ENCODE assay signal across 8 mouse cellular contexts in genomic region chr11:17159738-17160241, GRCm38 (mm10). TPM values are rescaled to one million over a fixed set of nuclear protein-coding genes. Genes with fewer than 3 reads are reported as not detected.
DNase-seq lines count a peak whose midpoint lies in the region; ATAC-seq and TF ChIP-seq lines count a peak whose summit lies in the region.

No protein-coding gene starts in this region.

- H3K79me2 ChIP-seq in C2C12 (ENCODE audit: control insufficient read depth, insufficient read depth): peaks cover 62% of the 10 kb centered on the region
- H3K79me2 ChIP-seq in liver, adult 2 months (ENCODE audit: control insufficient read depth, insufficient read depth, low read length): peaks cover 23% of the 10 kb centered on the region
- H3K79me2 ChIP-seq in myocyte (ENCODE audit: control insufficient read depth, insufficient read depth): peaks cover 51% of the 10 kb centered on the region

- ATAC-seq in heart, embryonic 12.5 days (ENCODE audit: insufficient number of reproducible peaks, low FRiP score): peak; percentile 43
- peak; percentile 10; the same call in 1 of the 2 replicates for ATAC-seq in kidney, postnatal 0 days (replicated peaks; ENCODE audit: low FRiP score, low read depth)
- peak; percentile 24; the same call in 1 of the 2 replicates for ATAC-seq in stomach, embryonic 14.5 days (ENCODE audit: insufficient number of reproducible peaks, insufficient read depth, low FRiP score, low read depth)

- H3K4me3 ChIP-seq in C2C12 (ENCODE audit: insufficient read depth, poor library complexity, severe bottlenecking) (peak overlapping the region; percentile 84), myocyte (peak overlapping the region; percentile 65)
- H3K4me3 ChIP-seq in erythroblast, embryonic 14.5 days (replicated peaks): peak overlapping the region; percentile 92
- peak overlapping the region; percentile 94 for H3K4me3 ChIP-seq in heart, embryonic 12.5 days
- peak overlapping the region; percentile 99 for H3K4me3 ChIP-seq in kidney, postnatal 0 days (replicated peaks; ENCODE audit: low read depth, low read length)
- peak overlapping the region; percentile 92 for H3K4me3 ChIP-seq in liver, adult 2 months (ENCODE audit: insufficient read depth, low read depth, low read length)
- peak overlapping the region; percentile 75 for H3K4me3 ChIP-seq in stomach, embryonic 14.5 days (ENCODE audit: low read depth, low read length)

- no peaks in the 10 kb centered on the region for H3K27me3 ChIP-seq in C2C12 (ENCODE audit: control insufficient read depth, insufficient read depth, insufficient read length)
- H3K27me3 ChIP-seq in erythroblast, embryonic 14.5 days (ENCODE audit: control insufficient read depth): no peaks in the 10 kb centered on the region
- no peaks in the 10 kb centered on the region for H3K27me3 ChIP-seq in heart, embryonic 12.5 days (replicated peaks)
- H3K27me3 ChIP-seq in kidney, postnatal 0 days (ENCODE audit: insufficient read depth, low read length): no peaks in the 10 kb centered on the region
- H3K27me3 ChIP-seq in liver, adult 2 months (ENCODE audit: control insufficient read depth, insufficient read depth, low read length): no peaks in the 10 kb centered on the region
- no peaks in the 10 kb centered on the region for H3K27me3 ChIP-seq in myocyte (ENCODE audit: control insufficient read depth, insufficient read depth, insufficient read length)
- no peaks in the 10 kb centered on the region for H3K27me3 ChIP-seq in stomach, embryonic 14.5 days (ENCODE audit: control insufficient read depth, insufficient read depth, low read length)

- H3K36me3 ChIP-seq in C2C12 (ENCODE audit: control insufficient read depth, insufficient read depth) (peaks cover 3% of the 10 kb centered on the region), myocyte (ENCODE audit: control insufficient read depth, insufficient read depth) (no peaks in the 10 kb centered on the region)
- H3K36me3 ChIP-seq in erythroblast, embryonic 14.5 days (ENCODE audit: control insufficient read depth): peaks cover 5% of the 10 kb centered on the region
- H3K36me3 ChIP-seq in heart, embryonic 12.5 days: no peaks in the 10 kb centered on the region
- no peaks in the 10 kb centered on the region for H3K36me3 ChIP-seq in kidney, postnatal 0 days (ENCODE audit: insufficient read depth, low read length)
- H3K36me3 ChIP-seq in liver, adult 2 months (ENCODE audit: control insufficient read depth, insufficient read depth, low read length): no peaks in the 10 kb centered on the region
- no peaks in the 10 kb centered on the region for H3K36me3 ChIP-seq in stomach, embryonic 14.5 days (ENCODE audit: control insufficient read depth, insufficient read depth, low read length)

- under 1% methylated on average over 46 of the region's 46 CpGs for WGBS in heart, embryonic 12.5 days
- 1% methylated on average over 39 of the region's 46 CpGs for WGBS in kidney, postnatal 0 days
- WGBS in liver, adult 2 months: 2% methylated on average over 46 of the region's 46 CpGs
- WGBS in stomach, embryonic 14.5 days: 0% methylated on average over 37 of the region's 46 CpGs

- H3K27ac ChIP-seq in heart, embryonic 12.5 days (ENCODE audit: poor library complexity, severe bottlenecking): peak overlapping the region; percentile 96
- H3K27ac ChIP-seq in kidney, postnatal 0 days: peak overlapping the region; percentile 97
- peak overlapping the region; percentile 87 for H3K27ac ChIP-seq in liver, adult 2 months (replicated peaks; ENCODE audit: insufficient read depth, low read depth, low read length)
- H3K27ac ChIP-seq in stomach, embryonic 14.5 days (ENCODE audit: low read length): peak overlapping the region; percentile 96

- H3K4me1 ChIP-seq in erythroblast, embryonic 14.5 days (ENCODE audit: control insufficient read depth): peaks cover 47% of the 10 kb centered on the region
- peaks cover 20% of the 10 kb centered on the region for H3K4me1 ChIP-seq in heart, embryonic 12.5 days (replicated peaks)
- peaks cover 10% of the 10 kb centered on the region for H3K4me1 ChIP-seq in kidney, postnatal 0 days (replicated peaks; ENCODE audit: insufficient read depth, low read length)
- H3K4me1 ChIP-seq in liver, adult 2 months (ENCODE audit: control insufficient read depth, insufficient read depth, low read length): peaks cover 17% of the 10 kb centered on the region
- peaks cover 24% of the 10 kb centered on the region; the same call in 1 of the 2 replicates for H3K4me1 ChIP-seq in stomach, embryonic 14.5 days (ENCODE audit: control insufficient read depth, insufficient read depth, low read length)

- peak overlapping the region; percentile 87 for H3K4me2 ChIP-seq in heart, embryonic 12.5 days
- H3K4me2 ChIP-seq in kidney, postnatal 0 days (ENCODE audit: low read length): peak overlapping the region; percentile 68
- peak overlapping the region; percentile 83 for H3K4me2 ChIP-seq in myocyte (ENCODE audit: low read depth)
- H3K4me2 ChIP-seq in stomach, embryonic 14.5 days (replicated peaks; ENCODE audit: low read depth, low read length): peak overlapping the region; percentile 53

- H3ac ChIP-seq in C2C12 (ENCODE audit: control insufficient read depth, insufficient read length, low read depth): peak overlapping the region; percentile 88
- peak overlapping the region; percentile 60 for H3ac ChIP-seq in myocyte (ENCODE audit: control insufficient read depth, insufficient read length)

- peak; percentile 7 to 13 for DNase-seq in adrenal gland, postnatal 4 days (ENCODE audit: low spot score in 2 of 2)
- DNase-seq in kidney, postnatal 0 days (ENCODE audit: low spot score): peak; percentile 46
- DNase-seq in liver, adult 2 months (ENCODE audit: extremely low read depth, low read depth, low spot score): peak; percentile 38

- H3K9me3 ChIP-seq in erythroblast, embryonic 14.5 days (ENCODE audit: control insufficient read depth, low read length): no peaks in the 10 kb centered on the region; the same call in 1 of the 2 replicates
- H3K9me3 ChIP-seq in heart, embryonic 12.5 days (replicated peaks): no peaks in the 10 kb centered on the region
- no peaks in the 10 kb centered on the region for H3K9me3 ChIP-seq in kidney, postnatal 0 days (replicated peaks; ENCODE audit: low read length)
- no peaks in the 10 kb centered on the region for H3K9me3 ChIP-seq in stomach, embryonic 14.5 days (ENCODE audit: control insufficient read depth, low read depth, low read length)

- peak overlapping the region; percentile 98 for H3K9ac ChIP-seq in heart, embryonic 12.5 days
- H3K9ac ChIP-seq in kidney, postnatal 0 days (ENCODE audit: low read depth, low read length): peak overlapping the region; percentile 99
- peak overlapping the region; percentile 87 for H3K9ac ChIP-seq in liver, adult 2 months (ENCODE audit: low read depth, low read length)
- peak overlapping the region; percentile 97 for H3K9ac ChIP-seq in stomach, embryonic 14.5 days (replicated peaks; ENCODE audit: low read depth, low read length)

- TF ChIP-seq POLR2A in liver, adult 2 months (IDR thresholded peaks at IDR 0.05; ENCODE audit: extremely low read depth, insufficient read depth, low read length): no peak
- no peak for TF ChIP-seq POLR2A in myocyte (IDR thresholded peaks at IDR 0.05; ENCODE audit: insufficient read length, low read depth)

- H3K79me3 ChIP-seq in C2C12 (ENCODE audit: low read depth): peaks cover 54% of the 10 kb centered on the region

- TF ChIP-seq CTCF in C2C12 (IDR thresholded peaks at IDR 0.05; ENCODE audit: control insufficient read depth, insufficient read depth, insufficient read length): no peak
- no peak for TF ChIP-seq CTCF in kidney, postnatal 0 days (IDR thresholded peaks at IDR 0.05; ENCODE audit: low read depth)
- no peak for TF ChIP-seq CTCF in liver, adult 2 months (IDR thresholded peaks at IDR 0.05; ENCODE audit: low read depth, low read length)

TF ChIP-seq in C2C12, 6 proteins besides CTCF, POLR2A, EP300 and RAD21 (continues in another document):
- no peak for TF ChIP-seq CEBPB (IDR thresholded peaks at IDR 0.05; ENCODE audit: low read depth)
- TF ChIP-seq MYOD1 (IDR thresholded peaks at IDR 0.05; ENCODE audit: control insufficient read depth, insufficient read length, low read depth): no peak
- TF ChIP-seq MAX (IDR thresholded peaks at IDR 0.05): no peak

TF ChIP-seq in myocyte, 11 proteins besides CTCF, POLR2A, EP300 and RAD21 (continues in another document):
- TF ChIP-seq E2F4 (IDR thresholded peaks at IDR 0.05; ENCODE audit: insufficient read depth) (no peak), TCF12 (IDR thresholded peaks at IDR 0.05; ENCODE audit: insufficient read depth, poor library complexity, severe bottlenecking) (no peak)

RNA-seq across cellular contexts. Expression of gene Ppp3r1, which starts 0.7 kb away (rescaled TPM):
- polyA plus RNA-seq in C2C12 (2012; fragmentation: generic; extraction: Trizol) (34.6 TPM), myocyte (2012; fragmentation: generic; extraction: Trizol) (49.8 TPM)
- total RNA-seq in adrenal gland, postnatal 4 days (2021): 100 to 1,000 TPM; 109 to 113 TPM
- polyA plus RNA-seq in erythroblast, embryonic 14.5 days (2012): 0.33 and 0.37 TPM in 2 replicates
- 85.1 and 87.1 TPM in 2 replicates for polyA plus RNA-seq in heart, embryonic 12.5 days (2016; fragmentation: Nextera tagmentation; extraction: Ambion mirVana)
- polyA plus RNA-seq in kidney, postnatal 0 days (2015; fragmentation: Nextera tagmentation; extraction: Ambion mirVana): 103 and 105 TPM in 2 replicates
- total RNA-seq in liver, adult 2 months (2014; rRNA removed): 21.4 and 22.8 TPM in 2 replicates
- polyA plus RNA-seq in liver, adult 2 months (2012; rRNA removed): 15.1 and 18.1 TPM in 2 replicates
- polyA plus RNA-seq in stomach, embryonic 14.5 days (2014; fragmentation: Nextera tagmentation; extraction: Ambion mirVana): 83.9 and 97.0 TPM in 2 replicates

RNA-seq across cellular contexts. Expression of gene Wdr92, which starts 22.1 kb away (rescaled TPM):
- 13.6 TPM for polyA plus RNA-seq in C2C12 (2012; fragmentation: generic; extraction: Trizol)
- total RNA-seq in adrenal gland, postnatal 4 days (2021): 10 to 100 TPM; 16.2 to 20.6 TPM
- 0.04 TPM in 1 of 2 replicates, not detected in the other for polyA plus RNA-seq in erythroblast, embryonic 14.5 days (2012)
- polyA plus RNA-seq in heart, embryonic 12.5 days (2016; fragmentation: Nextera tagmentation; extraction: Ambion mirVana): 21.9 and 22.4 TPM in 2 replicates
- polyA plus RNA-seq in kidney, postnatal 0 days (2015; fragmentation: Nextera tagmentation; extraction: Ambion mirVana): 23.2 and 24.0 TPM in 2 replicates
- 9.3 and 11.5 TPM in 2 replicates for total RNA-seq in liver, adult 2 months (2014; rRNA removed)
- 4.9 and 5.5 TPM in 2 replicates for polyA plus RNA-seq in liver, adult 2 months (2012; rRNA removed)
- polyA plus RNA-seq in myocyte (2012; fragmentation: generic; extraction: Trizol): 10.5 TPM
- polyA plus RNA-seq in stomach, embryonic 14.5 days (2014; fragmentation: Nextera tagmentation; extraction: Ambion mirVana): 26.1 and 29.4 TPM in 2 replicates

RNA-seq across cellular contexts. Expression of gene Pno1, which starts 51.6 kb away (rescaled TPM):
- polyA plus RNA-seq in C2C12 (2012; fragmentation: generic; extraction: Trizol) (48.5 TPM), myocyte (2012; fragmentation: generic; extraction: Trizol) (35.7 TPM)
- 10 to 100 TPM; 34.8 to 35.4 TPM for total RNA-seq in adrenal gland, postnatal 4 days (2021)
- polyA plus RNA-seq in erythroblast, embryonic 14.5 days (2012): 0.67 and 1.0 TPM in 2 replicates
- polyA plus RNA-seq in heart, embryonic 12.5 days (2016; fragmentation: Nextera tagmentation; extraction: Ambion mirVana): 67.8 and 74.9 TPM in 2 replicates
- 76.9 and 77.3 TPM in 2 replicates for polyA plus RNA-seq in kidney, postnatal 0 days (2015; fragmentation: Nextera tagmentation; extraction: Ambion mirVana)
- total RNA-seq in liver, adult 2 months (2014; rRNA removed): 26.8 and 30.7 TPM in 2 replicates
- polyA plus RNA-seq in liver, adult 2 months (2012; rRNA removed): 4.0 and 4.1 TPM in 2 replicates
- 72.7 and 76.4 TPM in 2 replicates for polyA plus RNA-seq in stomach, embryonic 14.5 days (2014; fragmentation: Nextera tagmentation; extraction: Ambion mirVana)

Comparison
In these comparisons a context has a peak if more than half of its experiments do, and no peak if none do; other contexts are left out.
1. Peak in every context shown above with its lines: DNase-seq, ATAC-seq, H3K4me3 ChIP-seq and H3K27ac ChIP-seq.
2. RNA of gene Ppp3r1, which starts 0.7 kb away (polyA plus RNA-seq): 103 to 105 TPM in kidney, postnatal 0 days, 85.1 to 87.1 TPM in heart, embryonic 12.5 days, 83.9 to 97.0 TPM in stomach, embryonic 14.5 days, 49.8 TPM in myocyte (single experiment), 34.6 TPM in C2C12 (single experiment) and 15.1 to 18.1 TPM in liver, adult 2 months; 0.33 to 0.37 TPM in erythroblast, embryonic 14.5 days; every median in the first group is over 10 times any median in the second.